Mouse (Mus musculus) ovary, adult 10 weeks (tissue): ENCODE results near the gene Rab1b. TPM values are rescaled to one million over a fixed set of nuclear protein-coding genes. Genes with fewer than 3 reads are reported as not detected.

ENCODE experiments used
- polyA plus RNA-seq: library from polyadenylated mRNA; stranded (reverse); fragments of 350-450 nt; fragmentation: Illumina TruSeq; extraction: RNeasy Lipid Tissue Mini Kit (QIAGEN cat#74804); gene quantifications from one replicate; pipeline ENCODE4 v1.2.3, GENCODE M21; 2014

Gene Rab1b
- polyA plus RNA-seq: 1.1 TPM

GRCm38 (mm10) chr19:5106731-5107191 lies at the start of gene Rab1b:
TSS of gene Rab1b (minus strand) at chr19:5107072.

GRCm38 (mm10) chr19:5118384-5118698 lies 11.5 kb upstream of the Rab1b start, which contains the start of gene Klc2:
TSS of gene Klc2 (minus strand) at chr19:5118560.

GRCm38 (mm10) chr19:5098363-5099143 lies 8.3 kb downstream of the Rab1b start, which contains the start of gene Cnih2:
TSS of gene Cnih2 (minus strand) at chr19:5098521.

GRCm38 (mm10) chr19:5087884-5088728 lies 18.8 kb downstream of the Rab1b start, which contains the start of gene Yif1a:
TSS of gene Yif1a (plus strand) at chr19:5088538.

GRCm38 (mm10) chr19:5085145-5085863 lies 21.6 kb downstream of the Rab1b start, which contains the start of gene Tmem151a:
TSS of gene Tmem151a (minus strand) at chr19:5085531.

GRCm38 (mm10) chr19:5067867-5068569 lies 38.9 kb downstream of the Rab1b start, which contains the start of gene Cd248:
TSS of gene Cd248 (plus strand) at chr19:5068078.

GRCm38 (mm10) chr19:5050047-5050905 lies 56.6 kb downstream of the Rab1b start, which contains the start of gene Rin1:
TSS of gene Rin1 (plus strand) at chr19:5050481.

Other genes starting within 250 kb of the Rab1b start
- 0.20 TPM for gene Actn3, start 229.2 kb downstream of the Rab1b start, polyA plus RNA-seq
- gene Zdhhc24, start 228.4 kb downstream of the Rab1b start, polyA plus RNA-seq: 19.7 TPM
- 5.8 TPM for gene Bbs1, start 200.4 kb downstream of the Rab1b start, polyA plus RNA-seq
- 1.7 TPM for gene Dpp3, start 178.8 kb downstream of the Rab1b start, polyA plus RNA-seq
- 1.8 TPM for gene Peli3, start 163.9 kb downstream of the Rab1b start, polyA plus RNA-seq
- gene Mrpl11, start 144.9 kb downstream of the Rab1b start, polyA plus RNA-seq: 15.6 TPM
- not detected for gene Npas4, start 116.8 kb downstream of the Rab1b start, polyA plus RNA-seq
- not detected for gene Slc29a2, start 83.2 kb downstream of the Rab1b start, polyA plus RNA-seq
- 31.6 TPM for gene B4gat1, start 68.2 kb downstream of the Rab1b start, polyA plus RNA-seq
- 0.34 TPM for gene AC124502.3, start 68.2 kb downstream of the Rab1b start, polyA plus RNA-seq
- not detected for gene Brms1, start 65.7 kb downstream of the Rab1b start, polyA plus RNA-seq
- gene Rin1, start 56.6 kb downstream of the Rab1b start, polyA plus RNA-seq: 0.17 TPM
- 0.17 TPM for gene Cd248, start 39.0 kb downstream of the Rab1b start, polyA plus RNA-seq
- 0.37 TPM for gene Tmem151a, start 21.5 kb downstream of the Rab1b start, polyA plus RNA-seq
- 18.2 TPM for gene Yif1a, start 18.5 kb downstream of the Rab1b start, polyA plus RNA-seq
- not detected for gene Cnih2, start 8.6 kb downstream of the Rab1b start, polyA plus RNA-seq
- 3.9 TPM for gene Klc2, start 11.5 kb upstream of the Rab1b start, polyA plus RNA-seq
- 11.4 TPM for gene Pacs1, start 166.0 kb upstream of the Rab1b start, polyA plus RNA-seq
- gene Sf3b2, start 188.4 kb upstream of the Rab1b start, polyA plus RNA-seq: 46.0 TPM
- not detected for gene Gal3st3, start 191.3 kb upstream of the Rab1b start, polyA plus RNA-seq
- gene Catsper1, start 228.7 kb upstream of the Rab1b start, polyA plus RNA-seq: not detected
- gene Cst6, start 242.5 kb upstream of the Rab1b start, polyA plus RNA-seq: not detected